Mouse (Mus musculus): Measurements from ENCODE around the gene Mrpl40. TPM values are rescaled to one million over a fixed set of nuclear protein-coding genes. Genes with fewer than 3 reads are reported as not detected.

Mrpl40 gene
- polyA plus RNA-seq (2014; fragmentation: Illumina TruSeq; extraction: RNeasy Lipid Tissue Mini Kit (QIAGEN cat#74804); ENCODE audit: low read depth, low replicate concordance), result 46.3 TPM

DNA sequence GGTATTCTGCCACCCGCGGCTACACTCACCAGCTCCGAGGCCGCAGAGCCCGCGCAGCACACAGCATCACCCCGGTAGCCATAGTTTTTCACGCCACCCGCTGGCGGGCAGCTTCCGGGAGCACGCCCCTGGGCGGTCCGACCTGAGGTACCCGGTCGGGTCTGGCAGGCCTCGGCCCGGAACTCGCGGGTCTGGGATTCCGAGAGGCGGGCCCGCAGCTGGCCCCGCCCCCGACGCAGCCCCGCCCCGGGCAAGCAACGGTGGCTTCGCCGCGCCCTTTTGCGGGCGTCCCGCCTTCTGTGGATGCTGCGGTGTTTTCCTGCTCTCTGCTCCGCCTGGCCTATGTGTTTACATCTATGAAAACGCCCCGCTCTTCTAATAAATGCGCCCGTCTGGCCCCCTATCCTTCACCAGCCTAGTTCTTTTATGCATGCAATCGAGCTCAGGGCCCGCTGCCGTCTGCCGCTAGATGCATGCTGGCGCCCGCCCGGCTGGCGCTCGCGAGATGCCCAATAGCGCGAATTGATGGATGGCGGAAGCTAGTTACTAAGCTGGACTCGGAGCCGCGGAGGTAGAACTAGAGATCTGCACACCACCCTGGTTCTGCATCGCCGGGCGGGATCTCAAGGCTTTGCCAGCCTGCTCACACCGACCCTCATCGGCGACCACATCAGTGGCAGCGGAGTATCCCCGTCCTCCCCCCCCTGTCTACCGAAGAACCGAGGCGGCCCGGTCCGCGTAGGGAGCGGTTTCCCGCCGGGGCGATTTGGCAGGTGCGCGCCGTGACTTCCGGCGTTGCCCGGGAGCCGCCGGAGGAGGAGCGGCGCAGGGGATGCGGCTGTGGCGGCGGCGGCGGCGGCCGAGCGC lies at the start of gene Mrpl40, which contains the start of gene Hira:
Mrpl40 (minus strand) TSS at position 421 of the 867 bp plus-strand sequence.
Hira (plus strand) TSS at position 596 of the 867 bp plus-strand sequence.

DNA sequence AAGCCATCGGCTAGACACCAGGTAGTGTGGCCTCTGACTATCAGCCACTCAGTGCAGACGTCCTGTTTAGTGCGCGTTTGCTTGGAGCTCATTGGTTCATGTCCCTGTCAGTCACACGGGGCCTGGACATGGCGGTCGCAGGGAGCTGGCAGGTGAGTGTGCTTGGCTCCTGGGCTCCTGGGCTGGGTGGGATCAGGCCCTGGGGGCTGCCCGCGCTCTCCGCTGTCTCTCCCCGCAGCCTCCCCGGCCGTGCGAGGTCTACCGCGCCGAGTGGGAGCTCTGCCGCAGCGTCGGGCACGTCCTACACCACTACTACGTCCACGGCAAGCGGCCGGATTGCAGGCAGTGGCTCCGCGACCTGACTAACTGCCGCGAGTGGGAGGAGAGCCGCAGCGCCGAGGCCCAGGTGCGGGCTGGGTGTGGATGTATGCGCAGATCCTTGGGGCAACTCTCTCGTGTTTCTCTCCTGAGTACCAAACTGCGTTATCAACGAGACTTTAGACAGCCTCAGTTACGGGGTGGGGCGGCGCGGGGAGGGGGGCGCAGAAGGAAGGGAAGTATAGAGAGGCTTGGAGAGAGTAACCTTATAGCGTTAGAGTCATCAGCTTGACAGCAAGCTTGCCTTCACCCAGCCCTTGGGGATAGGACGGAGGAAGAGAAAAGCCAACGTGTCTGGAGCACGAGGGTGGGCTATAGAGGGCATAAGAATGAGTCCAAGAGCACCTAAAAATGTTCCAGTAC lies 40.0 kb downstream of the Mrpl40 start, which contains the start of the genes 2510002D24Rik and Gm28539:
2510002D24Rik (plus strand) TSS at position 111 of the 741 bp plus-strand sequence.
Gm28539 (plus strand) TSS at position 117 of the 741 bp plus-strand sequence.

Other genes with a start within 250 kb of the Mrpl40 start
- gene Sept5, start 246.9 kb downstream of the Mrpl40 start, polyA plus RNA-seq (2014; fragmentation: Illumina TruSeq; extraction: RNeasy Lipid Tissue Mini Kit (QIAGEN cat#74804); ENCODE audit: low read depth, low replicate concordance), result not detected
- gene Cldn5, start 100.0 kb downstream of the Mrpl40 start, polyA plus RNA-seq (2014; fragmentation: Illumina TruSeq; extraction: RNeasy Lipid Tissue Mini Kit (QIAGEN cat#74804); ENCODE audit: low read depth, low replicate concordance), result 0.37 TPM
- gene Ufd1, start 65.1 kb downstream of the Mrpl40 start, polyA plus RNA-seq (2014; fragmentation: Illumina TruSeq; extraction: RNeasy Lipid Tissue Mini Kit (QIAGEN cat#74804); ENCODE audit: low read depth, low replicate concordance), result 41.2 TPM
- gene Cdc45, start 64.9 kb downstream of the Mrpl40 start, polyA plus RNA-seq (2014; fragmentation: Illumina TruSeq; extraction: RNeasy Lipid Tissue Mini Kit (QIAGEN cat#74804); ENCODE audit: low read depth, low replicate concordance), result 0.34 TPM
- 8.0 TPM for gene 2510002D24Rik, start 40.3 kb downstream of the Mrpl40 start, polyA plus RNA-seq (2014; fragmentation: Illumina TruSeq; extraction: RNeasy Lipid Tissue Mini Kit (QIAGEN cat#74804); ENCODE audit: low read depth, low replicate concordance)
- not detected for gene Gm28539, start 40.3 kb downstream of the Mrpl40 start, polyA plus RNA-seq (2014; fragmentation: Illumina TruSeq; extraction: RNeasy Lipid Tissue Mini Kit (QIAGEN cat#74804); ENCODE audit: low read depth, low replicate concordance)
- gene Hira, start 175 bp upstream of the Mrpl40 start, polyA plus RNA-seq (2014; fragmentation: Illumina TruSeq; extraction: RNeasy Lipid Tissue Mini Kit (QIAGEN cat#74804); ENCODE audit: low read depth, low replicate concordance), result 5.7 TPM